Mouse (Mus musculus) limb, embryonic 13.5 days (tissue): ENCODE measurements around the gene Rasgef1b. TPM values are rescaled to one million over a fixed set of nuclear protein-coding genes. Genes with fewer than 3 reads are reported as not detected.

Experiments
- ATAC-seq: fragments of 200-750 bp; cut with Nextera tagmentation; 2 replicates; pipeline ENCODE4 v1.8.0; 2017; ENCODE audit warnings: low read depth, moderate number of reproducible peaks, moderate TSS enrichment; ENCODE audit not compliant: low FRiP score
- H3K27ac ChIP-seq: fragments of 300-500 bp; sonication (generic); 2 replicates; pipeline ENCODE4 v1.5.1; 2015; ENCODE audit warnings: inconsistent platforms, mild to moderate bottlenecking, moderate library complexity
- H3K27me3 ChIP-seq: fragments of 300-500 bp; sonication (generic); 2 replicates; pipeline ENCODE4 v1.6.1; 2015; ENCODE audit warnings: mild to moderate bottlenecking, inconsistent platforms
- H3K36me3 ChIP-seq: fragments of 300-500 bp; sonication (generic); 2 replicates; pipeline ENCODE4 v1.6.1; 2015; ENCODE audit warnings: inconsistent platforms, mild to moderate bottlenecking, moderate library complexity
- H3K4me1 ChIP-seq: fragments of 300-500 bp; sonication (generic); 2 replicates; pipeline ENCODE4 v1.6.1; 2015; ENCODE audit warnings: inconsistent platforms
- H3K4me2 ChIP-seq: fragments of 300-500 bp; sonication (generic); replicated peaks from 2 replicates; pipeline ENCODE4 v1.6.1; 2015; ENCODE audit warnings: inconsistent platforms, mild to moderate bottlenecking, moderate library complexity
- H3K4me3 ChIP-seq: fragments of 300-500 bp; sonication (generic); 2 replicates; pipeline ENCODE4 v1.5.1; 2015; ENCODE audit warnings: moderate library complexity, mild to moderate bottlenecking, inconsistent platforms
- H3K9ac ChIP-seq: fragments of 300-500 bp; sonication (generic); 2 replicates; pipeline ENCODE4 v1.6.1; 2015; ENCODE audit warnings: mild to moderate bottlenecking, inconsistent platforms
- H3K9me3 ChIP-seq: fragments of 300-500 bp; sonication (generic); 2 replicates; pipeline ENCODE4 v1.6.1; 2016; ENCODE audit warnings: inconsistent platforms
- WGBS: fragments of 180-500 bp; shearing (Covaris S2); methylation state at CpG from one replicate; pipeline ENCODE4 v1.1.7; 2015; 5-methylcytosine and 5-hydroxymethylcytosine counted together
- polyA plus RNA-seq: library from polyadenylated mRNA; unstranded; fragments of >200 nt; fragmentation: Nextera tagmentation; extraction: Ambion mirVana; gene quantifications from 2 replicates; pipeline ENCODE4 v1.2.1, GENCODE M21; 2015

Rasgef1b gene
- polyA plus RNA-seq, 1 experiment from 2014 or later = 16.0 TPM

- H3K9me3 ChIP-seq = no peaks in the 10 kb centered on the region
- no peak overlapping the region for H3K4me2 ChIP-seq
- WGBS = 53% methylated on average over 4 of the region's 4 CpGs
- peaks cover 31% of the 10 kb centered on the region for H3K4me1 ChIP-seq
- H3K27me3 ChIP-seq = no peaks in the 10 kb centered on the region
- no peak for ATAC-seq
- no peak overlapping the region for H3K4me3 ChIP-seq
- no peak overlapping the region; the same call in 1 of the 2 replicates for H3K27ac ChIP-seq
- no peak overlapping the region for H3K9ac ChIP-seq
- no peaks in the 10 kb centered on the region for H3K36me3 ChIP-seq
Observed at GRCm38 (mm10) chr5:99521411-99521810, 207.5 kb downstream of the Rasgef1b start.

GRCm38 (mm10) chr5:99519556-99519955, 209.3 kb downstream of the Rasgef1b start:
- H3K4me3 ChIP-seq = no peak overlapping the region
- peaks cover 31% of the 10 kb centered on the region for H3K4me1 ChIP-seq
- no peak overlapping the region for H3K9ac ChIP-seq
- H3K9me3 ChIP-seq = no peaks in the 10 kb centered on the region
- H3K4me2 ChIP-seq = no peak overlapping the region
- H3K36me3 ChIP-seq = no peaks in the 10 kb centered on the region
- H3K27me3 ChIP-seq = no peaks in the 10 kb centered on the region
- no peak for ATAC-seq
- WGBS = 86% methylated on average over 2 of the region's 2 CpGs
- H3K27ac ChIP-seq = no peak overlapping the region

- Histone ChIP-seq H3K4me1 (peaks cover 28% of the 10 kb centered on the region), H3K9ac (no peak overlapping the region), H3K4me2 (no peak overlapping the region), H3K9me3 (no peaks in the 10 kb centered on the region), H3K27ac (no peak overlapping the region), H3K4me3 (no peak overlapping the region), H3K27me3 (no peaks in the 10 kb centered on the region), H3K36me3 (no peaks in the 10 kb centered on the region)
- no peak for ATAC-seq
- WGBS = 75% methylated on average over 4 of the region's 4 CpGs
Observed at GRCm38 (mm10) chr5:99519023-99519422, 209.8 kb downstream of the Rasgef1b start.

GRCm38 (mm10) chr5:99516207-99516606, 212.7 kb downstream of the Rasgef1b start:
- Histone ChIP-seq H3K36me3 (no peaks in the 10 kb centered on the region), H3K27ac (no peak overlapping the region), H3K27me3 (no peaks in the 10 kb centered on the region), H3K9me3 (no peaks in the 10 kb centered on the region), H3K9ac (no peak overlapping the region), H3K4me2 (no peak overlapping the region), H3K4me1 (peaks cover 10% of the 10 kb centered on the region; the same call in 1 of the 2 replicates), H3K4me3 (no peak overlapping the region)
- WGBS = 91% methylated on average over 5 of the region's 5 CpGs
- no peak for ATAC-seq

- ATAC-seq = no peak
Observed at GRCm38 (mm10) chr5:99515764-99516163, 213.1 kb downstream of the Rasgef1b start.

GRCm38 (mm10) chr5:99513209-99513880, 215.5 kb downstream of the Rasgef1b start:
- Histone ChIP-seq H3K36me3 (no peaks in the 10 kb centered on the region), H3K27ac (no peak overlapping the region), H3K9ac (no peak overlapping the region), H3K27me3 (no peaks in the 10 kb centered on the region), H3K9me3 (no peaks in the 10 kb centered on the region), H3K4me3 (no peak overlapping the region), H3K4me1 (0 out of 2 replicates have a peak, but pooled peaks cover 4% of the 10 kb centered on the region), H3K4me2 (no peak overlapping the region)
- ATAC-seq = no peak
- WGBS = 71% methylated on average over 9 of the region's 9 CpGs

More at GRCm38 (mm10) chr5:99515764-99516163, 213.1 kb downstream of the Rasgef1b start:
- Histone ChIP-seq H3K9me3 (no peaks in the 10 kb centered on the region), H3K9ac (no peak overlapping the region), H3K36me3 (no peaks in the 10 kb centered on the region), H3K4me3 (no peak overlapping the region), H3K4me2 (no peak overlapping the region), H3K27ac (no peak overlapping the region), H3K27me3 (no peaks in the 10 kb centered on the region), H3K4me1 (0 out of 2 replicates have a peak, but pooled peaks cover 8% of the 10 kb centered on the region)
- 80% methylated on average over 4 of the region's 4 CpGs for WGBS

GRCm38 (mm10) chr5:99511081-99511480, 217.8 kb downstream of the Rasgef1b start:
- Histone ChIP-seq H3K4me2 (no peak overlapping the region), H3K4me1 (0 out of 2 replicates have a peak, but pooled peaks cover 4% of the 10 kb centered on the region), H3K9me3 (no peaks in the 10 kb centered on the region), H3K4me3 (no peak overlapping the region), H3K36me3 (no peaks in the 10 kb centered on the region), H3K27ac (no peak overlapping the region), H3K27me3 (no peaks in the 10 kb centered on the region), H3K9ac (no peak overlapping the region)
- 48% methylated on average over 11 of the region's 11 CpGs for WGBS
- no peak for ATAC-seq

GRCm38 (mm10) chr5:99506109-99506508, 222.8 kb downstream of the Rasgef1b start:
- Histone ChIP-seq H3K4me1 (no peaks in the 10 kb centered on the region), H3K9ac (no peak overlapping the region), H3K27ac (no peak overlapping the region), H3K9me3 (no peaks in the 10 kb centered on the region), H3K4me2 (no peak overlapping the region), H3K36me3 (no peaks in the 10 kb centered on the region), H3K4me3 (no peak overlapping the region), H3K27me3 (no peaks in the 10 kb centered on the region)
- 86% methylated on average over 7 of the region's 7 CpGs for WGBS
- no peak; the same call in 1 of the 2 replicates for ATAC-seq

- H3K4me2 ChIP-seq = no peak overlapping the region
Observed at GRCm38 (mm10) chr5:99504349-99504830, 224.5 kb downstream of the Rasgef1b start.

GRCm38 (mm10) chr5:99502681-99503080, 226.2 kb downstream of the Rasgef1b start:
- Histone ChIP-seq H3K27ac (no peak overlapping the region), H3K4me3 (no peak overlapping the region), H3K27me3 (no peaks in the 10 kb centered on the region), H3K4me1 (peaks cover under 1% of the 10 kb centered on the region; the same call in 1 of the 2 replicates), H3K9me3 (no peaks in the 10 kb centered on the region), H3K36me3 (no peaks in the 10 kb centered on the region), H3K4me2 (no peak overlapping the region), H3K9ac (no peak overlapping the region)
- ATAC-seq = no peak
- WGBS = 77% methylated on average over 9 of the region's 9 CpGs

More at GRCm38 (mm10) chr5:99504349-99504830, 224.5 kb downstream of the Rasgef1b start:
- no peaks in the 10 kb centered on the region for H3K9me3 ChIP-seq
- no peak for ATAC-seq
- WGBS = 78% methylated on average over 9 of the region's 9 CpGs
- no peaks in the 10 kb centered on the region for H3K36me3 ChIP-seq
- H3K27me3 ChIP-seq = no peaks in the 10 kb centered on the region
- no peak overlapping the region for H3K4me3 ChIP-seq
- H3K4me1 ChIP-seq = no peaks in the 10 kb centered on the region
- no peak overlapping the region for H3K27ac ChIP-seq
- H3K9ac ChIP-seq = no peak overlapping the region

GRCm38 (mm10) chr5:99499404-99500089, 229.3 kb downstream of the Rasgef1b start:
- no peak overlapping the region for H3K4me3 ChIP-seq
- H3K27ac ChIP-seq = no peak overlapping the region
- H3K4me2 ChIP-seq = no peak overlapping the region
- WGBS = 86% methylated on average over 7 of the region's 7 CpGs
- no peak overlapping the region for H3K9ac ChIP-seq
- ATAC-seq = no peak
- H3K9me3 ChIP-seq = no peaks in the 10 kb centered on the region
- peaks cover 24% of the 10 kb centered on the region for H3K4me1 ChIP-seq
- H3K27me3 ChIP-seq = no peaks in the 10 kb centered on the region
- no peaks in the 10 kb centered on the region for H3K36me3 ChIP-seq

- H3K4me1 ChIP-seq = peaks cover 24% of the 10 kb centered on the region
- no peaks in the 10 kb centered on the region for H3K27me3 ChIP-seq
- no peaks in the 10 kb centered on the region for H3K36me3 ChIP-seq
- no peaks in the 10 kb centered on the region for H3K9me3 ChIP-seq
- no peak overlapping the region for H3K4me2 ChIP-seq
- no peak overlapping the region for H3K4me3 ChIP-seq
- ATAC-seq = no peak
- H3K9ac ChIP-seq = no peak overlapping the region
- WGBS = 73% methylated on average over 11 of the region's 11 CpGs
- no peak overlapping the region for H3K27ac ChIP-seq
Observed at GRCm38 (mm10) chr5:99497856-99498255, 231.0 kb downstream of the Rasgef1b start.
